Mouse (Mus musculus): Measurements from ENCODE around the gene Hmg20b. TPM values are rescaled to one million over a fixed set of nuclear protein-coding genes. Genes with fewer than 3 reads are reported as not detected.

The Hmg20b gene
- total RNA-seq, 2 experiments from 2014 or later = 27.6 to 35.0 TPM

- no peak for DNase-seq
Measured at GRCm38 (mm10) chr10:81354738-81355477, 4.6 kb upstream of the Hmg20b start.

- DNase-seq = no peak
Measured at GRCm38 (mm10) chr10:81351678-81352291, 1.5 kb upstream of the Hmg20b start.

GRCm38 (mm10) chr10:81349961-81350350 is 324 bp downstream of the Hmg20b start:
- DNase-seq = no peak

- DNase-seq = no peak
Measured at GRCm38 (mm10) chr10:81349146-81349545, 1.1 kb downstream of the Hmg20b start.

- DNase-seq = no peak
Measured at GRCm38 (mm10) chr10:81346453-81347067, 3.7 kb downstream of the Hmg20b start.

GRCm38 (mm10) chr10:81345162-81345534 is 5.1 kb downstream of the Hmg20b start:
- no peak for DNase-seq

- DNase-seq = no peak
Measured at GRCm38 (mm10) chr10:81344421-81345161, 5.7 kb downstream of the Hmg20b start.

GRCm38 (mm10) chr10:81342686-81343505 is 7.4 kb downstream of the Hmg20b start, which contains the start of gene Gipc3:
Gipc3 (minus strand) TSS chr10:81343266.
- no peak for DNase-seq

GRCm38 (mm10) chr10:81341333-81341949 is 8.8 kb downstream of the Hmg20b start:
- DNase-seq = no peak

- no peak for DNase-seq
Measured at GRCm38 (mm10) chr10:81340551-81341332, 9.5 kb downstream of the Hmg20b start.

- DNase-seq = no peak
Measured at GRCm38 (mm10) chr10:81336558-81336957, 13.7 kb downstream of the Hmg20b start.

GRCm38 (mm10) chr10:81335393-81336340 is 14.6 kb downstream of the Hmg20b start:
- DNase-seq = no peak

- DNase-seq = no peak
Measured at GRCm38 (mm10) chr10:81334324-81334723, 16.0 kb downstream of the Hmg20b start.

- no peak for DNase-seq
Measured at GRCm38 (mm10) chr10:81332277-81332676, 18.0 kb downstream of the Hmg20b start.

- no peak for DNase-seq
Measured at GRCm38 (mm10) chr10:81330007-81330406, 20.3 kb downstream of the Hmg20b start.

GRCm38 (mm10) chr10:81329194-81329975 is 20.9 kb downstream of the Hmg20b start:
- DNase-seq = no peak

GRCm38 (mm10) chr10:81328386-81328785 is 21.9 kb downstream of the Hmg20b start, which contains the start of gene Tbxa2r:
Tbxa2r (plus strand) TSS chr10:81328731.
- no peak for DNase-seq

- DNase-seq = no peak
Measured at GRCm38 (mm10) chr10:81327959-81328358, 22.3 kb downstream of the Hmg20b start.

GRCm38 (mm10) chr10:81326858-81327257 is 23.4 kb downstream of the Hmg20b start:
- no peak for DNase-seq
